Mouse (Mus musculus) lung, postnatal 4 days (tissue): ENCODE results near the gene Trmt2b.
"Not testable (repeated sequence)": the region's sequence is repeated elsewhere in the genome, so short reads cannot be mapped to it uniquely, and the experiment has no call there.

Experiments used
- DNase-seq, 2 experiments: peaks; one replicate each; pipeline ENCODE4 v3.0.0; 2021

The Trmt2b gene

DNA sequence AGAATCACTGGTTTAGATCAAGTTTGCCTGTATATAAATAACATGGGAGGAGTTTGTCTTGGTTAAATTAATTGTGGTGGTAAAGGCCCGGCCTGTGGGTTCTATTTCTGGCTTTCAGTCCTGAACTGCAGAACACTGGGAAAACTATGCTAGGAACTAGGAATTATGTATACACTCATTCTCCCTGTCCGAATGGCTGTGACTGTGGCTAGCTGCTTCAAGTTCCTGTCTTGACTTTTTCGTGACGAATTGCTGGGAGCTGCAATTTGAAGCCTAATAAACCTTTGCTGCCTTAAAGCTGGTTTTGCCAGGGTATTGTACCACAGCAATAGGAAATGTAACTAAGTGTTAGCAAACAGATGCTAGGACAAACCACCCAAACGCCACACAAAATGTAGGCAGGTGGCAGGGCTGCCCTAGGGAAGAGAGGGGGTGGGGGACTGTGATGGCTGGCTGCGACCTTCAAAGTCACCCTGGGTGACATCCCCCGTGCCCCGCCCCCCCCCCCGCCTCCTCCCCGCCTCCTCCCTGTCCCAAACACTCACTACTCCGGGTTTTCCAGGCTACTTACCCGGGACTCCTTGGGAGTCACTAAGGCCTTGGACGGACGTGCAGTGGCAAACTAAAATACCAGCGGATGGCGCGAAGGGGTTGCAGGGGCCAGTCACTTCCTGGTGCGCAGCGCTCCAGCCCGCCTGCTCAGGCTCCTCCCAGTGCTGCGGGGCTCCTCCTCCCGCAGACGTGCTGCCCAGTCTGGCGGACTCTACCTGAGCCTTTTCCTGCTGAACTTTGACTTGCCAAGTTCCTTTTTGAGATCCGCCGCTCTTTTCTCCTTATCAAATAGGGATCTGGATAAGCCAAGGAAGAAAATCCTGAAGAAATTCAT is at the start of gene Trmt2b:
TSS of gene Trmt2b (minus strand) at position 710 of the 886 bp plus-strand sequence.
- DNase-seq: peak; percentile 77 to 82

DNA sequence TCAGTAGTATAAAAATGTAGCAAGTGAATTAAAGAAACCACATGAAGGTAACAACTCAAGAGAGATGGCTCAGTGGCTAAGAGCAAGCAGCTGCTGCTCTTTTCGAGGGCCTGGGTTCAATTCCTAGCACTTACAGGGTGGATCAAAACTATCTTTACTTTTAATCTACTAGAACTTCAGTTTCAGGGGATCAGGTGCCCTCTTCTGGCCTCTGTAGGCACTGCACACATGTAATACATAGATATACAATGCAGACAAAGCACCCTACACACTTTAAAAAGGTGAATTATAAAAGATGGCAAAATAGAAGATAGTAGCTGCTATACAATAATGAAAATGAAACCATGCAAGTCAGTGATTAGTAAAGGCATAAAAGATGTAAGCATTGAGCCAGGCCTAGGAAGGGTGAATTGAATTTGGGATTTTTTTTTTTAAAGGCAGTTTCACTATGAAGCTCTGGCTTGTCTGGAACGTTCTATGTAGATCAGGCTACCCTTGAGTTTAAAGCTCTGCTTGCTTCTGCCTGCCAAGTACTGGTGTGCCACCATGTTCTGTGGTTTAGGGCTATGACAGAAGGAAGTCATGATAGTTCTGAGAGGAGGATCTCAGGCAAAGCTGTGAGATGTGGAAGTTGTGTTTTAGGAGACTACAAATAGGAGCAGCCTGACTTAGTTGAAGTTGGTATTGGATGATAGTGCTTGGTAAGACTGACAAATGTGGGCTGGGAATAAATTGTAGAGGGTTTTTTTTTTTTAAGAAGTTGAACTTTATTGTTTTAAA is 42.6 kb upstream of the Trmt2b start:
- peak in 1 of 2 experiments; percentile 28 for DNase-seq

DNA sequence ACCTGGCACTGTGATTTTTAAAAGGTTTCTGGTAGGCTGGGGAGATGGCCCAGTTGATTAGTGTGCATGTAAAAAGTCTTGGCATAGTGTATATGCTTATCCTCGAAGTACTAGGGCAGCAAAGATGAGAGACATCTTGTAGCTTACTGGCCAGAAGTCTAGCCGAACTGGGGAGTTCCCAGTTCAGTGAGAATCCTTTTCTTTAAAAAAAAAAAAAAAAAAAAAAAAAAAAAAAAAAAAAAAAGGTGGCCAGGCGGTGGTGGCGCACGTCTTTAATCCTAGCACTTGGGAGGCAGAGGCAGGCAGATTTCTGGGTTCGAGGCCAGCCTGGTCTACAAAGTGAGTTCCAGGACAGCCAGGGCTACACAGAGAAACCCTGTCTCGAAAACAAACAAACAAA is 34.4 kb upstream of the Trmt2b start:
- DNase-seq: not testable (repeated sequence)

DNA sequence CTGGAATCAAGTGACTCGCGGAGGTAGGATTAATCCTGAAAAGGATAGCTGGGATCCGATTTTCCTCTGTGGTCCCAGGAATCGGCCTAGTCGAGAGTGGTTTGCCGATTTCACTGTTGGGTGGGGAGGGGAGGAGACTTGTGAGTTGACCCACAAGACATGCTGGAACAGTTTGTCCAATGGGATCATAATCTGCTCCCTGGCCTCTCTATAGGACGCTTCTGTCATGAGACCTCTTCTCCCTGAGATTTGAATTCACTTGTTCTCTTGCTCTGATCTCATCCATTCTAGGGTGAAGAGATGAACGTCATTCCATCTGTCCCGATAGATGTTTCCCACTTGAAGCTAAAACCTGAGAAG is 31.5 kb upstream of the Trmt2b start:
- DNase-seq: no peak

DNA sequence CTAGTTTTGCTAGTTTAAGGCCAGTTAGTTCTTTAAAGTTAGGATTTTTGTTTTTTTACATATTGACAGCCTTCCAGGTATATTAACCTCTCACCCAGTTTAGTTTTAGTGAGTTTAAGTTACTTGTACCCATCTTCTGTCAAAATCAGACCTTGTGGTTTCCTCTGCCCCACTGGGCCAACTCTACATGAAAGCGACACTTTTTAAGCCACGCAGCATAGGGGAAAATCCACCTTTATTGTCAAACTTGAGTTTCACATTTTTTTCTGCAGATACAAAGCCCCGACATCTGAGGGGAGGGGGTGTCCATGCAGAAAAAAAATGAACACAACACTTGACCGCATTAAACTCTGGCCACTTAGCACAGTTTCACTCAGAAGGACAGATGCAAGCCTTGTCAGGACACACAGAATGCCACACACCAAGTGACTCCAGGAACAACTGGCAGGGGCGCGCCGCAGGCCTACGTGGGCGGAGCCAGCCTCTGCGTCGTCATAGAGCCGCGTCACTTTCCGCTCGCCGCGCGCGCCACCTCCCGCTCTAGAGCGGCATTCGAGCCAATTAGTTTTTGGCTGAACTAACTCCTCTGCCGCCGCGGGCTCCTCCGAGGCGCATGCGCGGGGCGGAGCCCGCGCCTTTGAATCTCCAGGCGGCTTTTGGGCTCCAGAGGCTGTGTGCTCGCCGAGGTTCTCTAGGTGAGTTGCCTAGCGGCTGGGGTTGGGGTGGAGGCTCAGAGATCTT is 30.9 kb upstream of the Trmt2b start, which contains the start of gene Cenpi:
TSS of gene Cenpi (plus strand) at position 551 of the 741 bp plus-strand sequence.
- DNase-seq: peak; percentile 91 to 93

DNA sequence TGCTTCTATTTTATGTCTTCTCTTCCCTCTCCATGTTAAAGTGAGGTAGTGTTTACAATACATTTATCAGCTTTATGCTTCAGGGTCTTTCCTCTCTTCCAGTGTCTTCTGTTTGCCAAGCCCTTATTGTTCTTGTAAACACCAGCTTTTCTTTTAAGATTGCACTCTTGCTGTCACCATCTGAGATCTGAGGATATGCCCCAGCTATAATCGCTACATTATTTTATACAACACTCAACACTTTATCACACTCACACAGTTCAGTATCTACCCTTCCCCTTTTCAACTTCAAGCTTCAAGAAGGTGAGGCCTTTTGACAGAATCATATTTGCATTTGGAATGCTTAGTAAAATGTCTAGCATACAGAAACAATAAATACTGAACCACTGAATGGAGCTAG is 26.5 kb upstream of the Trmt2b start:
- DNase-seq: no peak

DNA sequence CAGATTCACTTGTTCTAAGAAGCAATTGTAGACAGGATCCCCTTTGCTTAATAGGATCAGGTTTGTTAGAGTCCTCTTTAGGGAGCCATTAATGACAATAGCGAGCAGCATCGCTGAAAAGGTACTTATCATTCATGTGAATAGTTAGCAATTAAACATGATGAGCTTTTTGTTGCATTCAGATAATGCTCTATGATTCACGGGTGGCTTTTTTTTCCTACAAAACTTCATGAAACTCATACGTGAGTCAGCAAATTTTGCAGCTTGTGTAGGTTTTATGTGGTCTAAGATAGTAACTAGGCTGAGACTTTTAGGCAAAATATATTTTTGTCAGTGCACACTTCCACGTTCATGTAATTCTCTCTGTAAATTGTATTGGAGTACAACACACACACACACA is 23.4 kb upstream of the Trmt2b start:
- DNase-seq: no peak

DNA sequence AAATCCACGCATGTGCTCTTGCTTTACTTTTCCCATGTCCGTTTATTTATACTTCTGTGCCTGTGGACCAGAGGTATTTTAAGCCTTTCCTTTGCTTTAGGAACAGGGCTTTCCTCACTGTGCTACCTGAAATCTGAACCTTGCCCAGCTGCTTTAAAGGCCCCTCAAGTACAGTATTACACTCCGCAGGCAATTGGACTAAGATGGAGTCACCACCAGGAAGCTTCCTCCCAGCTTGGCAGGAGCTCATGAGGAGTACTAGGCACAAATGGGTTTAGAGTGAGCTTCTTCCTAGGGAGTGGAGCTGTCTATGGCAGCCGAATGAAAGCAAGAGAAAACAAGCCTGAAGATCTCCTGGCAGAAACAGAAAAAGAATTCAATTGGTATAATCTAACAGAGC is 20.4 kb upstream of the Trmt2b start:
- DNase-seq: no peak

DNA sequence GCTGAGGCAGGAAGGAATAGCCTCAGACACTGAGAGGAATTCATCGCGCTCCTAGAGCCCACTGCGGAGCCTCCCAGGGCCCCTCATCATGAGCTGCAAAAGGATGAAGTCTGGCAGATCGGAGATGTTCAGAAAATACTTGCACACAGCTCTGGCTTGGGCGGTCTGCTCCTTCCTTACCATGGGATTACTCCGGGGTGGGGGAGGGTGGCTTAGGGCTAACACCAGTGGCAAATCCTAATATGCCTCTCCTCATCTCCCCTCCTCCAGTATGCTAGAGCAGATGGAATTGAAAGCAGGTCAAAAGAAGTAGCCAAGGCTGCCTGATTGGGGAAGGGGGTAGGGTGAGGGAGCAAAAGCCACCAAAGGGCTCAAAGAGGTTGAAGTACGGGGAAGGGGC is 20.0 kb upstream of the Trmt2b start:
- no peak for DNase-seq

DNA sequence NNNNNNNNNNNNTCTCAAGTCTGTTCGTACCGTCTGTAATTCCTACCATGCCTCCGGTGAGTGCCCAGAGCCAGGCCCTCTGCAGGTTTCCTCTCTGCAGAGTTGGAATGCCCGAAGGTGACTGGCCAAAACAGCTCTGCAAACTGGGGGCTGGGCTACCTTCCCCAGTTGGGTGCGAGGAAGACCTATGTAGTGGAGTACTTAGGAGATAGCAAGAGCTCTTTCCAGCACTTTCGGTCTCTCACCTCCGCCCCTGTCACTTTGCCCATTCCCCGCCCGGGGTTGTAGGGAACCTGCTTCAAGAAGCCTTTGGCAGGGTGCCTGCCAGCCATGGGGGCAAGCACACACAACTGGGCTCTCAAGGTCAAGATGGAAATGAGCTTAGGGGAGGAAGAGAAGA is 19.5 kb upstream of the Trmt2b start:
- no peak for DNase-seq

DNA sequence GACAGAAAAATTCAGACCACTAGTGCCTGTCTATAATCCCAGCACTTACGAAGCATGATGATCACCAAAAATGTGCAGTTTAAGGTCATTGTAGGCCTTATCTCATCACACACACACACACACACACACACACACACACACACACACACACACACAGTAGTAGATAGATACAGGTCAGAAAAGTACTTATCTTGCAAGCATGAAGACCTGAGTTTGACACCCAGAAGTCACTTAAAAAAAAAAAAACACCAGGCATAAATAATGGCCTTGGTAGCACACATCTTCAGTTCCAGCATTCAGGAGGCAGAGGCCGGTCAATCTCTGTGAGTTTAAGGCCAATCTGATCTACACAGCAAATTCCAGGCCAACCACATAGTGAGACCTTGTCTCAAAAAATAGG is 10.5 kb upstream of the Trmt2b start:
- no peak for DNase-seq

DNA sequence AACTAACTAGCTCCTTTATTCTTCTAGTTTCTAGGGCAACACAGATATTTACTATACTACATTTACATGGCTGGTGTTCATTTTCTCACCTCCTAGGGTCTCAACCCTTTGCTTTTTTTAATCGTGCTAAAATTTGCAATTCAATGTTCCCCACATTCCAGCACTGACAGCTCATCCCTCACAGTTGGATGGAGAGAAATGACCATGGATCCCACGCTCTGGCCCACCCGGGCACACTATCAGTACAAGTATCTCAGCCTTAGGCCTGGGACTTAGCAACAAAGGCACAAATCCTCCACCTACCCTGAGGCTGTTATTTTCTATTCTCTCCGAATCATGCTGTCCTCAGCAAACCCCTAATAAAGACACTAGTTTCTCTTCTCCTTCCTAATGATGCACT is 9.0 kb upstream of the Trmt2b start:
- no peak for DNase-seq

DNA sequence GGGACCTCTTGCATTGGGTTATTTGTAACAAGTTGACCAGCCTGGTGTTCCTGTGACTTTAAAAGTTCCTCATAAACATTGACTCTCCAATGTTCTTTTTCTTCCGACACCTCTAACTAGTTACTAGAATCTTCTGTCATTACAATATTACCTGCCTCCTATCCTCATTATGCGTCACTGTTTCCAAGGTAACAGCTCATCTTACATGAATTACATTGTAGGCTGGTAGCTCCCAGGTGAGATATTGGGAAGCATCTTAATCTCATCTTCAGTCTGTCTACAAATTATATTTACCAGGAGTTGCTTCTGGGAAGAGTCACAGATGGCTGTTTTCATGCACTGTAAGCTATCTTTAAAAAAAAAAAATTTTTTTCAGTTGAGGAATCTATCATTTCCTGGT is 8.3 kb upstream of the Trmt2b start:
- no peak for DNase-seq

DNA sequence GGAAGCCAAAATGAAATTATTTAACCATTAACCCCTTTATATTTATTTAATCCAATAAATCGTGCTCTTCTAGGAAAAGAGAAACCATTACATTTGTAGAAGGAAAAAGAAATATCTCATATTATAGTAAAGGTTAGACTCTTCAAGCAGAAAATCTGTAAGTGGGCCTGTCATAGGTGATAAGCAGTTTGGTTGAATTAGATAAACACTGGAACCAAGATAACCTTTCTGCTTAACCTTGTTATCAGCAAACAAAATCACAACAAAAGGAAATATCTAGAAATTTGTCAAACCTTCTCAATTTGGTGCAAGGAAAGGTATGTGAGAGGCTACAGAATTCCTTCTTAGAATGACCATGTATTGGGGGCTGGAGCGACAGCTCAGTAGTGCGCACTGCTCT is 3.7 kb upstream of the Trmt2b start:
- no peak for DNase-seq

DNA sequence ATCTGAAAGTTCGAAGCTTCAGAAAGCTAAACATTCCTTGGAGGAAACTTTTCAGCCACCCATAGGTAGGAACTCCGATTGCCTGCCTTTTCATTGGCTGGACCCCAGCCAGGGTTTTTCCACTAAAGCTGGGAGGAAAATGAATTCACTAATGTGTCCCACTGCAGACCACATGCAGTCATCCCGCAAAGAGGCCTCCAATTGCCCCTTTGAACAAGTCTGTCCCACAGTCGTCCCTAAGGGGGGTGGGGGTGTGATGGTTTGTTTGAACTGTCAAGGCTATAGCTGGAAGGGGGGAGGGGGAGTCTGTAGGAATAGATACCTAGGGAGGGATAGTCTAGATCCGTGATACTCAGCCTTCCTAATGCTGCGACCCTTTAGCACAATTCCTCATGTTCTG is 1.1 kb downstream of the Trmt2b start:
- peak in 1 of 2 experiments; percentile 13 for DNase-seq

DNA sequence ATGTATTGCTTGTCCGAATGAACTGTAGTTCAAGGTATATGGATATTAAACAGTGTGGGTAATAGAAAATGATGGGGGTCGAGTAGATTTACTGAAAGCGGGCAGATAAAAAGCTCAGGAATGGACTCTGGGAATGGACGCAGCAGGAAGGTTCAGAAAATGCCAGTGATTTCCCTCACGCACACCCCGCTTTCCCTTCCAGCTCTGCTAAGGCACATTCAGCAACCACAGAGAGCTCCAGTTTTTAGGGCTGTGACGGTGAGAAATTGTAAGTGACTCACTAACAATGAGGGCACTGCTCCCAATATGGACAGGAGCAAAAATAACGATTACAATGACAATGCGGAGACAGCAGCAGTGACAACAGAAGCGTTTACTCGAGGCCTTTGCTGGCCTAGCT is 14.7 kb downstream of the Trmt2b start:
- no peak for DNase-seq

DNA sequence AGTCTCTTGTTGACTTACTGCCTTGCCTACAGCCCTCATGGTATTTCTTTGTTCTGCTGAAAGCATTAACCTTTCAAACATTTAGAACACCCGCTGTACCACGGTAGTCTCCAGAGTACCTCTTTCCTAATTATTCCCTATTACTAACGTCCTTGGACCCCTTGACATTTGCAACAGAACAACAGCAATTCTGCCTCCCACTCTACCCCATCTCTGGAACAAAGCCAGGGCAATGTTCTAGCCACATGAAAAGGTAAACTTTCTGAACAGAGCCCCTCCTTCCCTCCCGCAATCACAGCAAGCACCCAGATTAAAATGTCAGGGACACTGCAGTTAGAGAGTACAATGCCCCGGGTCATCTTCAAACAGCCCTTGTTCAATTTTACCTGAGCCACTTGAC is 15.6 kb downstream of the Trmt2b start:
- DNase-seq: no peak

DNA sequence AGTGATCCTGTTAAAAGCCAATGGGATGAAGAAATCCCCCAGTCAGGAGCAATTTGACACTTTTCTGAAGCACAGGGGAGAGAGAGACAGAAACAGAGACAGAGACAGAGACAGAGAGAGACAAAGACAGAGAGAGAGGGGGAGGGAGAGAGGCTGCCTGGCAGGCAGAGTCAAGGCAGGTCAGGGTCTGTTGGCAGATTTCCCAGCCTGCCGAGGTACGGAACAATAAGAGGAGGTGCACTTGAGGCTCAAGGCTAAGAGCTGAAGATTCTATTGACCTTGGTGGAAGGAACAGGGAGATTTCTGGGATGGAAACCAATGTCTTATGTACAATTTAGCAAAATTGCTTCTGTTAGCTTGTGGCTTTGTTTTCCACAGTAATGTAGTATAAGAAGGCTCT is 28.6 kb downstream of the Trmt2b start:
- DNase-seq: no peak

DNA sequence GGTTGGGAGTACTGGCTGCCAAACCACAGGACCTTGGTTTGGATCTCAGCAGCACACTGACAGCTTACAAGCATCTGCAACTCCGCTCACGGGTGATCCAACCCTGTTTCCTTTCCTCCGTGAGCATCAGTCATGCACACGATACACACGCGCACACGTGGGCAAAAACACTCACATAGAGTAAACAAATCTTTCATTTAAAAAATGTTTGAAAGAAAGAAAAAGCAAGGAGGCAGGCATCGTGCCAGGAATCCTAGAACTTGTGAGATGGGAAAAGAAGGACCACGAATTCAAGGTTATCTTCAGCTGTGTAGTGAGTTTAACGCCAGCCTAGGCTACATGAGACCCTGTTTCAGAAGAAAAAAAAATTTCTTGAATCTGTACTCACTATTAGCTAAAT is 30.8 kb downstream of the Trmt2b start:
- no peak for DNase-seq

DNA sequence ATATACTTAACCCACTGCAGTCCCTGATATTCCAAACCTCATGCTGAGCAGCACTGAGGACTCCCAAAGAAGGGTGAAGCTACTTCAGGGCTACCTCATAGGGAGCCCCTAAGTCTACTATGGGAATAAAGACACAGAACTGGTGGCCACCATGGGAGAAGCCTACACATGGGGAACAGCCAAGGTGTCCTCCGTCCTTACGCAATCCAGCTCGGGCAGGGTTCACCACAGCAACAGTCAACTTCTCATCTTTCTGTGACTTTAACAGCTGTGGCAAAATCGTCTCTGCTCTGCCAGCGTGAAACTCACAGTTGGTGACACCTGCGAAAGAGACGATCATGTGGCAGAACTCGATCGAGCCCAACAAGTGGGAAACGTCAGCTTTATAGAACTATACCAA is 38.5 kb downstream of the Trmt2b start:
- no peak for DNase-seq

DNA sequence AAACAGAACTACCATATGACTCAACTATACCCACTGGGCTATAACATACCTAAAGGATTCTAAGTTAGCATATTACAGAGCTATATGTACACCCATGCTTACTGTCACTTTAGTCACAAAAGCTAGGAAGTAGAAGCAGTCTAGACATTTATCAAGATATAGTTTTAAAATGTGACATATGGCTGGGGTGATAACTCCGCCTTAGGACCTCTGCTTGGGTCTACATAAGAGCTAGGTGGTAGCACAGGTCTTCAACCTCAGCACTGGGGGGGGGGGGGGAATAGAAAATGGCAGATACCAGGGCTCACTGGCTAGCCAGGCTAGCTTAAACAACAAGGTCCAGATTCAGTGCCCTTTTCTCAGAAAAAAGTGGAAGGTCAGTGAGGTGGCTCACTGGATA is 43.7 kb downstream of the Trmt2b start:
- DNase-seq: no peak

DNA sequence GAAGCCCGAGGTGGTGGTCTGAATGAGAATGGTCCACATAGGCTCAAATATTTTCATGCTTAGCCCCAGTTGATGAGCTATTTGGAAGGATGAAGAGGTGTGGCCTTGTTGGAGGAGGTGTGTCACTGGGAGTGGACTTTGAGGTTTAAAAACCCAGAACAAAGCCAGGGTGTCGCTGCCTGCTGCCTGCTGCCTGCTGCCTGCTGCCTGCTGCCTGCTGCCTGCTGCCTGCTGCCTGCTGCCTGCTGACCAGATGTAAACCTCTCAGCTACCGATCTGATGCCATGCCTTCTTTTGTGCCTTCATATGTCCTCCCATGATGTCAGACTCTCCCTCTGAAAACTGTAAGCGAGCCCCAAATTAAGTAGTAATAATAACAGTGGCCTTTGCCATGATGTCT is 54.9 kb downstream of the Trmt2b start, which contains the start of gene Nox1:
TSS of gene Nox1 (minus strand) at position 101 of the 400 bp plus-strand sequence.
- DNase-seq: no peak

DNA sequence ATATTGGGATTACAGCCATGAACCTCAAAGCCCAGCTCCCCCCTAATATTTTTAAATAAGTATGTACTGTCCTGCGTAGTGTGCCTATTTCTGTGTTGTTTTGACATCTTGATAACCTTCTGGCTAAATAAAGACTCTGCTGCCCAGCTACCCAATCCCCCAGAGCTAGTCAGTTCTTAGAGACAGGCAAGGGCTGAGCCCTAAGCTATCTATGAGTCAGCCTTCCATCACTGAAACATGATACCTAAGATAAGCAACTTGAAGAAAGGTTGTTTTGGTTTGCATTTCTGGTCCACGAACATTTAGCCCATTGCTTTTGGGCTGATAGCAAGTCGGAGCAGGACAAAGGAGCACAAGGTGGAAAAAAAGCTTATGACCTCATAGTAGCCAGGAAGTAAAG is 56.2 kb downstream of the Trmt2b start:
- no peak for DNase-seq
